Mouse (Mus musculus): ENCODE measurements around the gene Olfr764-ps1. TPM values are rescaled to one million over a fixed set of nuclear protein-coding genes. Genes with fewer than 3 reads are reported as not detected.
"Not testable (repeated sequence)": the region's sequence is repeated elsewhere in the genome, so short reads cannot be mapped to it uniquely, and the experiment has no call there.

Olfr764-ps1 gene
- polyA plus RNA-seq (2016; fragmentation: Nextera tagmentation; extraction: Ambion mirVana) = not detected in 2 replicates

DNA sequence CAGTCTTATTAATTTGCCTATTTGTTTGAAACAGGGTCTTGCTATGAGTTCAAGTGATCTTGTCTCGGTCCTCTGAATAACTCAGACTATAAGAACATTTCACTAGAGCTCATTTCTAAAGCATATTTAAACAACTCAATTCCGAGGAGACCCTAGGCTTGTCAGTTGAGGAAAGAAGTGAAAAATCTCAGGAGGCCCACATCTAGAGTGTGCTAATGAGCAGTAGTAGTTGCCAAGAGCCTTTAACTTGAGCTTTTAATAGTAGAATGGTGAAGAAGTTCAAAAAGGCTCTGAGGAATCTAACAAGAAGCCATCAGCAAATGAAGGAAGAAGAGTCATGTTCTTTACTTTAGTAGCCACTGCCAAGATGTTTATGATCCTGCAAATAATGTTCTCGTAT is at the start of gene Olfr764-ps1:
Gene Olfr764-ps1, minus strand, starts transcription at position 101 of the 400 bp plus-strand sequence.
- Histone ChIP-seq H3K36me3 (replicated peaks) (no peaks in the 10 kb centered on the region), H3K9me3 (no peaks in the 10 kb centered on the region)
- 85% methylated on average over 3 of the region's 3 CpGs for WGBS

DNA sequence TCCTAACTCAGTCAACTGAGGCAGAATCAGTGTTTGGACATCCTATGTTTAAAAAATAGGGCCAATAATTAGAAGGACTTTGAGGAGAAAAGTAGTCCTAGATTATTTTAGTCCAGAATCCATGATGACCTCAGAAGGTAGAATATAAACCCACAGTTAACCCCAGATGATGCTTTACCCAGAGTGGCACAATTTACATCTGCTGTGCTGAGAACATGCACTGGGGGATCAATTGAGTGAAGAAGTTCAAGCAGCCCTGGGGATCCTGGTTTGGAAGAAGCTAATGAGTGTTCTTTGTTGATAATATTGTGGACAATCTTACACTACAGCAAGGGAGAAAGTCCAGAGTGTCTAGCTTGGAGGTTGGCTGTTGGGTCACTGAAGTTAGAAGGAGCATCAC is 43.1 kb upstream of the Olfr764-ps1 start, which contains the start of gene Olfr767:
Gene Olfr767, minus strand, starts transcription at position 101 of the 400 bp plus-strand sequence.
- not testable (repeated sequence) for H3K4me3 ChIP-seq; DNase-seq (ENCODE audit: low spot score); H3K36me3 ChIP-seq (replicated peaks); H3K27me3 ChIP-seq (replicated peaks; ENCODE audit: low read depth, poor library complexity, severe bottlenecking); H3K9me3 ChIP-seq; H3K4me1 ChIP-seq; H3K27ac ChIP-seq (replicated peaks)

More for the DNA sequence above, at the start of gene Olfr764-ps1:
- no peak within 1 kb of the TSS for H3K27ac ChIP-seq (replicated peaks)
- DNase-seq (ENCODE audit: low spot score) = no peak
- H3K4me3 ChIP-seq = no peak within 1 kb of the TSS
- no peaks in the 10 kb centered on the region for H3K4me1 ChIP-seq
- H3K27me3 ChIP-seq (replicated peaks; ENCODE audit: low read depth, poor library complexity, severe bottlenecking) = no peaks in the 10 kb centered on the region

DNA sequence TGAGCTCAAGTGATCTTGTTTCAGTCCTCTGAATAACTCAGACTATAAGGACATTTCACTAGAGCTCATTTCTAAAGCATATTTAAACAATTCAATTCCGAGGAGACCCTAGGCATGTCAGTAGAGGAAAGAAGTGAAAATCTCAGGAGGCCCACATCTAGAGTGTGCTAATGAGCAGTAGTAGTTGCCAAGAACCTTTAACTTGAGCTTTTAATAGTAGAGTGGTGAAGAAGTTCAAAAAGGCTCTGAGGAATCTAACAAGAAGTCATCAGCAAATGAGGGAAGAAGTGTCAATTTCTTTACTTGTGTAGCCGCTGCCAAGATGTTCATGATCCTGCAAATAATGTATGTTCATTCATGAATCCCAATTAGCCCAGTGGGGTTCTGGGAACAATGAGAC is 29.2 kb upstream of the Olfr764-ps1 start, which contains the start of gene Olfr766-ps1:
Gene Olfr766-ps1, minus strand, starts transcription at position 101 of the 400 bp plus-strand sequence.
- no peak within 1 kb of the TSS for H3K27ac ChIP-seq (replicated peaks)
- no peak for DNase-seq (ENCODE audit: low spot score)
- no peaks in the 10 kb centered on the region for H3K36me3 ChIP-seq (replicated peaks)
- no peaks in the 10 kb centered on the region for H3K27me3 ChIP-seq (replicated peaks; ENCODE audit: low read depth, poor library complexity, severe bottlenecking)
- no peaks in the 10 kb centered on the region for H3K9me3 ChIP-seq
- no peak within 1 kb of the TSS for H3K4me3 ChIP-seq
- no peaks in the 10 kb centered on the region for H3K4me1 ChIP-seq
- WGBS = 86% methylated on average over 2 of the region's 2 CpGs

DNA sequence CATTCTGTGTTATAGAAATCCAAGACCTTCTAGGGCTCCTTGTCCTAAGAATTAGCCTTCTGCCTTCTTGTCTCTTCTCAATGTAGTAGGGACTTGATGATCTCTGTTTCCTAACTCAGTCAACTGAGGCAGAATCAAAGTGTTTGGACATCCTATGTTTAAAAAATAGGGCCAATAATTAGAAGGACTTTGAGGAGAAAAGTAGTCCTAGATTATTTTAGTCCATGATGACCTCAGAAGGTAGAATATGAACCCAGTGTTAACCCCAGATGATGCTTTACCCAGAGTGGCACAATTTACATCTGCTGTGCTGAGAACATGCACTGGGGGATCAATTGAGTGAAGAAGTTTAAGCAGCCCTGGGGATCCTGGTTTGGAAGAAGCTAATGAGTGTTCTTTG is 10.2 kb upstream of the Olfr764-ps1 start, which contains the start of gene Olfr765:
Gene Olfr765, minus strand, starts transcription at position 101 of the 400 bp plus-strand sequence.
- DNase-seq (ENCODE audit: low spot score); H3K27me3 ChIP-seq (replicated peaks; ENCODE audit: low read depth, poor library complexity, severe bottlenecking); H3K36me3 ChIP-seq (replicated peaks); H3K4me3 ChIP-seq; H3K9me3 ChIP-seq; H3K4me1 ChIP-seq; H3K27ac ChIP-seq (replicated peaks): not testable (repeated sequence)

GRCm38 (mm10) chr10:129028343-129028742 is 11.4 kb downstream of the Olfr764-ps1 start:
- H3K9me3 ChIP-seq = no peaks in the 10 kb centered on the region
- DNase-seq (ENCODE audit: low spot score) = no peak
- WGBS = 80% methylated on average over 2 of the region's 2 CpGs
- no peak overlapping the region for H3K4me3 ChIP-seq
- no peaks in the 10 kb centered on the region for H3K36me3 ChIP-seq (replicated peaks)
- no peak overlapping the region for H3K27ac ChIP-seq (replicated peaks)
- H3K27me3 ChIP-seq (replicated peaks; ENCODE audit: low read depth, poor library complexity, severe bottlenecking) = no peaks in the 10 kb centered on the region
- H3K4me1 ChIP-seq = no peaks in the 10 kb centered on the region

DNA sequence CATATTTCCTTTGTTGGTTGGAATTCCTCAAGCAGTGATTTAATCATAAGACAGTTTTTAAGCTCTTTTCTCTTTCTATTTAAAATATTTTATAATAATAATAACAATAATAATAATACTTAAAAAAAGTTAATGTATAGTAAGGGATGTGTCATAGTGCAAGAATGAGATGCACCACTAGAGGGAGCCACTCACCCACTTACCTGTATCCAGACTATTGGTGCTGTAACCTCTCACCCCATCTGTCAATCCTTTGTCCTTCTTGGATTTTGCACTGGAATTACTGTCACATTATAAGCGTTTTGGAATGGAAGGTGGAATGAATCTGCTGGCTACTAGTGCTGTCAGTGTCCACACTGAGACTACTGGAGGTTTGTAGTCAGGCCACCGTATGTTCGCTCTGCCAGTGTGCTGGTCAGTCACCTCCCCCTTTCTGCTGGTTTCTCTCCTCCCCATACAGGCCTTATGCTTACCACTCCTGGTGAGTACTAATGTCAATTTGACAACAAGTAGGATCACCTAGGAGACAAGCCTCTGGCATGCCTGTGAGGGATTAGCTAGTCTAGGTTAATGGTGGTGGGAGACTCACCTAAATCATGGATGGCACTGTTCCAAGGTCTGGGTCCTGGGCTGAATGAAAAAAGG is 13.6 kb downstream of the Olfr764-ps1 start:
- Histone ChIP-seq H3K27me3 (replicated peaks; ENCODE audit: low read depth, poor library complexity, severe bottlenecking) (no peaks in the 10 kb centered on the region), H3K4me3 (no peak overlapping the region), H3K9me3 (no peaks in the 10 kb centered on the region), H3K4me1 (no peaks in the 10 kb centered on the region), H3K36me3 (replicated peaks) (no peaks in the 10 kb centered on the region), H3K27ac (replicated peaks) (no peak overlapping the region)
- 58% methylated on average over 3 of the region's 3 CpGs for WGBS
- peak; percentile 59 for DNase-seq (ENCODE audit: low spot score)

DNA sequence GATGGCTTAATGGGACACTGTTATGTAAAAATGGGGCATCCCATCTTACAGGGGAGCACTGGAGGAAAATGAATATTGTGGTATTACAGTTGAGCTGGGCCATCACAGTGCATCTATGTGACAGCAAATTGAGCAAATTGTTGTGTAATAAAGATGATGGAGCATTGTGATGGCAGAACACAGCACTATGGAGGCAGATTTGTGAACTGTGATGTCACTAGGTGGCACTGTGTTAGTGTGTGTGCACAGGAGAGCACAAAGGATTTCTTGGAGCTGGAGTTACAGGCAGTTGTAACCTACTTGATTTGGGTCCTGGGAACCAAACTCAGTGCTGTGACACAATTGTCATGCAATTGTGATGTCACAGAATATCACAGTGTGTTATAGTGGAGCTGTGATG is 16.4 kb downstream of the Olfr764-ps1 start:
- Histone ChIP-seq H3K4me3 (no peak overlapping the region), H3K36me3 (replicated peaks) (no peaks in the 10 kb centered on the region), H3K27me3 (replicated peaks; ENCODE audit: low read depth, poor library complexity, severe bottlenecking) (no peaks in the 10 kb centered on the region), H3K9me3 (no peaks in the 10 kb centered on the region), H3K27ac (replicated peaks) (no peak overlapping the region), H3K4me1 (no peaks in the 10 kb centered on the region)
- no peak for DNase-seq (ENCODE audit: low spot score)

GRCm38 (mm10) chr10:129014477-129014876 is 25.2 kb downstream of the Olfr764-ps1 start:
- no peak overlapping the region for H3K4me3 ChIP-seq
- no peak for DNase-seq (ENCODE audit: low spot score)
- H3K36me3 ChIP-seq (replicated peaks) = no peaks in the 10 kb centered on the region
- H3K9me3 ChIP-seq = no peaks in the 10 kb centered on the region
- H3K27me3 ChIP-seq (replicated peaks; ENCODE audit: low read depth, poor library complexity, severe bottlenecking) = no peaks in the 10 kb centered on the region
- no peaks in the 10 kb centered on the region for H3K4me1 ChIP-seq
- H3K27ac ChIP-seq (replicated peaks) = no peak overlapping the region

GRCm38 (mm10) chr10:129011511-129011910 is 28.2 kb downstream of the Olfr764-ps1 start:
- not testable (repeated sequence) for DNase-seq (ENCODE audit: low spot score); H3K4me1 ChIP-seq; H3K4me3 ChIP-seq; H3K36me3 ChIP-seq (replicated peaks); H3K27me3 ChIP-seq (replicated peaks; ENCODE audit: low read depth, poor library complexity, severe bottlenecking); H3K9me3 ChIP-seq; H3K27ac ChIP-seq (replicated peaks)
- 72% methylated on average over 2 of the region's 5 CpGs for WGBS

DNA sequence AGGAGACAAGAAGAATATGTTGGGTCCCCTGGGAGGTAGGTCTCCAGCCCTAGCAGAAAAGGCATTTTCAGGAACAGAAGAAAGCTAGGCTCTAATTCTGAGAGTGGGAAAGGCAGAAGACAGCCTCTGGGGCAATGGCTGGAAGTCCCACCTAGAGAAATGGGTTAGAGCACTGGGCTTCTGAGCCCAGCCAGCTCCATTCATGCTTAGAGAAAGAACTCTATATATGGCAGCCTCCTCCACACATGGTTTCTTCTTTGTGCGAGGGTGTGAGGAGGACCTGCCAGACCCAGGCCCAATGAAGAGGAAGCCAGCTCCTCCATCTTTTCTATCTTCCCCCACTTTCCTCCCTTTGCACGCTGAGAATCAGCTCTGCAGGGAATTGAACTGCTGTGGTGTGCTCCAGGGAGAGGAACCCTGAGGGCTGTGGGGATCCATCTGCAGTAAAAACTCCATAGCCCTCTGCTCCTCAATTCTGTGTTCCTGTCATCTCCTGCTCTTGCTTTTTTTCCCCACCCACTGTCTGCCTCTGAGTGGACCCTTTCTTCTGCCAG is 29.3 kb downstream of the Olfr764-ps1 start, which contains the start of gene Olfr763:
Gene Olfr763, plus strand, starts transcription at position 504 of the 554 bp plus-strand sequence.
- no peaks in the 10 kb centered on the region for H3K27me3 ChIP-seq (replicated peaks; ENCODE audit: low read depth, poor library complexity, severe bottlenecking)
- H3K36me3 ChIP-seq (replicated peaks) = no peaks in the 10 kb centered on the region
- H3K9me3 ChIP-seq = no peaks in the 10 kb centered on the region
- H3K4me3 ChIP-seq = no peak within 1 kb of the TSS
- WGBS = 71% methylated on average over 2 of the region's 2 CpGs
- H3K4me1 ChIP-seq = no peaks in the 10 kb centered on the region
- H3K27ac ChIP-seq (replicated peaks) = no peak within 1 kb of the TSS
- DNase-seq (ENCODE audit: low spot score) = no peak

GRCm38 (mm10) chr10:129004032-129004920 is 35.4 kb downstream of the Olfr764-ps1 start:
- Histone ChIP-seq H3K9me3 (no peaks in the 10 kb centered on the region), H3K27me3 (replicated peaks; ENCODE audit: low read depth, poor library complexity, severe bottlenecking) (no peaks in the 10 kb centered on the region), H3K4me3 (no peak overlapping the region), H3K36me3 (replicated peaks) (no peaks in the 10 kb centered on the region), H3K4me1 (no peaks in the 10 kb centered on the region), H3K27ac (replicated peaks) (no peak overlapping the region)
- no peak for DNase-seq (ENCODE audit: low spot score)
- 79% methylated on average over 14 of the region's 14 CpGs for WGBS

DNA sequence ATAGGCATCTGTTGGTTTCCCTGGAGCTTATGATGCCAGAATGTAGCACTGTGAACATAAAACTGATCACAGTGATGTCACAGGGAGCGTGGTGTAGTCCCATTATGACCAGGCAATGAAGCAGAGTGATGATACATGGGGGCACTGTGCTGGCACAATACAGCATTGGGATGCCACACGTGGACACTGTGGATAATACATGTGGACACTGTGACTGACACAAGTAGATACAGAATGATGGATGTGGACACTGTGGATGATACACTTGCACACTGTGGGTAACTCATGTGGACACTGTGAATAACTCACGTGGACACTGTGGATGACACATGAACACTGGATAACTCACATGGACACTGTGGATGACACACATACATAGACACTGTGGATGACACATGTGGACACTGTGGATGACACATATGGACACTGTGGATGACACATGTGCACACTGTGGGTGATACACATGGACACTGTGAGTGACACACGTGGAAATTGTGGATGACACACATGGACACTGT is 43.1 kb downstream of the Olfr764-ps1 start:
- no peaks in the 10 kb centered on the region for H3K9me3 ChIP-seq
- no peaks in the 10 kb centered on the region for H3K4me1 ChIP-seq
- H3K27ac ChIP-seq (replicated peaks) = no peak overlapping the region
- no peak overlapping the region for H3K4me3 ChIP-seq
- no peak for DNase-seq (ENCODE audit: low spot score)
- no peaks in the 10 kb centered on the region for H3K27me3 ChIP-seq (replicated peaks; ENCODE audit: low read depth, poor library complexity, severe bottlenecking)
- 81% methylated on average over 4 of the region's 4 CpGs for WGBS
- H3K36me3 ChIP-seq (replicated peaks) = no peaks in the 10 kb centered on the region
